Mouse (Mus musculus) ES-Bruce4 (cell line): ENCODE measurements around the gene Fgfrl1.

Experiments
- CTCF ChIP-seq: IDR thresholded peaks from one replicate; pipeline ENCODE4 v1.8.1; 2011; ENCODE audit warnings: low read depth, low read length
- EP300 ChIP-seq: IDR thresholded peaks from 2 replicates; pipeline ENCODE4 v1.6.1; 2011; ENCODE audit warnings: low read depth, low read length; ENCODE audit not compliant: insufficient read depth
- POLR2A ChIP-seq: IDR thresholded peaks from one replicate; pipeline ENCODE4 v1.8.1; 2011; ENCODE audit warnings: low read length; ENCODE audit not compliant: insufficient read depth

DNA sequence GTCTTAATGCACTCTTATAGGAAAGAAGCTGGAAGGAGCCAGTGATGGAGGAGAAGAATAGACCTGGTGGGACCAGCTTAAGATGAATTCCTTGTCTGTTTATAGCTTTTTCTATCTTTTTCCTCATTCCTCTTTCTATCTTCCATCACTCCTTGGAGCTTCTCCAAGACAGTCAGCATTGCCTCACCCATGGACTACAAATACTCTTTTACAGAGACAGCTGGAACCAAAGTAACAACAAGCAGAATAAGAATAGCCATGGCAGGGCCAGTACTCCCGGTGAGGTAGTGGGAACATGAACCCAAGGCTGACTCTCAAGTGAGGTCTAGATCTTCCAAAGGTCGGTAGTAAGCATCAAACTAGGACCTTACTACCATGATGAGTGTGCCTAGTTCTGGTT lies 20.9 kb downstream of the Fgfrl1 start:
- TF ChIP-seq EP300, result no peak
- TF ChIP-seq CTCF, result no peak
- TF ChIP-seq POLR2A, result no peak
